Mouse (Mus musculus): Measurements from ENCODE around the gene Tanc1. TPM values are rescaled to one million over a fixed set of nuclear protein-coding genes. Genes with fewer than 3 reads are reported as not detected.

The Tanc1 gene
- polyA plus RNA-seq, 2 experiments: 1.1 to 1.3 TPM

GRCm38 (mm10) chr2:59889699-59890098, 277.9 kb downstream of the Tanc1 start:
- H3K9ac ChIP-seq (replicated peaks): no peak overlapping the region
- no peak overlapping the region for H3K27ac ChIP-seq
- no peak overlapping the region for H3K4me3 ChIP-seq (ENCODE audit: insufficient read depth in 1 of 2, low read depth in 2 of 2, low read length in 2 of 2)
- WGBS (ENCODE audit: insufficient replicate concordance): 60% methylated on average over 6 of the region's 6 CpGs
- no peaks in the 10 kb centered on the region for H3K4me1 ChIP-seq (replicated peaks; ENCODE audit: control insufficient read depth in 2 of 2, insufficient read depth in 2 of 2, low read length in 1 of 2)
- no peaks in the 10 kb centered on the region for H3K9me3 ChIP-seq (ENCODE audit: control insufficient read depth, low read length)
- TF ChIP-seq CTCF (IDR thresholded peaks at IDR 0.05; ENCODE audit: low read depth): no peak
- TF ChIP-seq EP300 (IDR thresholded peaks at IDR 0.05; ENCODE audit: low read depth): no peak
- no peak for ATAC-seq (ENCODE audit: insufficient read depth)
- no peaks in the 10 kb centered on the region for H3K36me3 ChIP-seq (replicated peaks; ENCODE audit: control insufficient read depth, insufficient read depth, low read depth)
- H3K27me3 ChIP-seq (ENCODE audit: control insufficient read depth, insufficient read depth, low read length): no peaks in the 10 kb centered on the region
- no peak for DNase-seq (ENCODE audit: low read depth in 3 of 3, low spot score in 3 of 3)
- H3K4me2 ChIP-seq (ENCODE audit: low read depth): no peak overlapping the region

Other genes starting within 250 kb of the Tanc1 start
- gene Dapl1, start 127.4 kb upstream of the Tanc1 start, polyA plus RNA-seq (2012; rRNA removed): not detected in 2 replicates
- not detected in 2 replicates for gene Dapl1, start 127.4 kb upstream of the Tanc1 start, polyA plus RNA-seq (2014; fragmentation: Nextera tagmentation; extraction: Ambion mirVana)